Mouse (Mus musculus): Measurements from ENCODE around the gene Rest.

Rest gene

GRCm38 (mm10) chr5:77265671-77266065, 377 bp downstream of the Rest start:
- DNase-seq (ENCODE audit: low spot score in 2 of 2): peak in 1 of 2 experiments; percentile 29

GRCm38 (mm10) chr5:77266066-77266885, 985 bp downstream of the Rest start:
- no peak for DNase-seq (ENCODE audit: low spot score in 2 of 2)

- DNase-seq (ENCODE audit: low spot score in 2 of 2): no peak
Measured at GRCm38 (mm10) chr5:77266886-77267401, 1.7 kb downstream of the Rest start.

- DNase-seq (ENCODE audit: low spot score in 2 of 2): no peak
Measured at GRCm38 (mm10) chr5:77267441-77267840, 2.1 kb downstream of the Rest start.

GRCm38 (mm10) chr5:77267957-77268624, 2.8 kb downstream of the Rest start:
- DNase-seq (ENCODE audit: low spot score in 2 of 2): no peak

GRCm38 (mm10) chr5:77269399-77269798, 4.1 kb downstream of the Rest start:
- DNase-seq (ENCODE audit: low spot score in 2 of 2): no peak

GRCm38 (mm10) chr5:77273151-77273550, 7.9 kb downstream of the Rest start:
- no peak for DNase-seq (ENCODE audit: low spot score in 2 of 2)

GRCm38 (mm10) chr5:77275950-77276349, 10.7 kb downstream of the Rest start:
- DNase-seq (ENCODE audit: low spot score in 2 of 2): no peak

GRCm38 (mm10) chr5:77277204-77277603, 11.9 kb downstream of the Rest start:
- DNase-seq (ENCODE audit: low spot score in 2 of 2): no peak

GRCm38 (mm10) chr5:77281518-77282174, 16.4 kb downstream of the Rest start:
- no peak for DNase-seq (ENCODE audit: low spot score in 2 of 2)

- DNase-seq (ENCODE audit: low spot score in 2 of 2): no peak
Measured at GRCm38 (mm10) chr5:77282242-77282641, 17.0 kb downstream of the Rest start.

- DNase-seq (ENCODE audit: low spot score in 2 of 2): no peak
Measured at GRCm38 (mm10) chr5:77285685-77286084, 20.4 kb downstream of the Rest start.

- no peak for DNase-seq (ENCODE audit: low spot score in 2 of 2)
Measured at GRCm38 (mm10) chr5:77286904-77287303, 21.6 kb downstream of the Rest start.

- DNase-seq (ENCODE audit: low spot score in 2 of 2): no peak
Measured at GRCm38 (mm10) chr5:77287901-77288300, 22.6 kb downstream of the Rest start.

- no peak for DNase-seq (ENCODE audit: low spot score in 2 of 2)
Measured at GRCm38 (mm10) chr5:77289686-77290085, 24.4 kb downstream of the Rest start.

GRCm38 (mm10) chr5:77290606-77291005, 25.3 kb downstream of the Rest start:
- no peak for DNase-seq (ENCODE audit: low spot score in 2 of 2)

- no peak for DNase-seq (ENCODE audit: low spot score in 2 of 2)
Measured at GRCm38 (mm10) chr5:77292803-77293522, 27.7 kb downstream of the Rest start.

- no peak for DNase-seq (ENCODE audit: low spot score in 2 of 2)
Measured at GRCm38 (mm10) chr5:77299486-77299885, 34.2 kb downstream of the Rest start.

- peak in 1 of 2 experiments; percentile 9 for DNase-seq (ENCODE audit: low spot score in 2 of 2)
Measured at GRCm38 (mm10) chr5:77301296-77301903, 36.1 kb downstream of the Rest start.

- no peak for DNase-seq (ENCODE audit: low spot score in 2 of 2)
Measured at GRCm38 (mm10) chr5:77307821-77308553, 42.7 kb downstream of the Rest start.
